In the genomic region with DNA sequence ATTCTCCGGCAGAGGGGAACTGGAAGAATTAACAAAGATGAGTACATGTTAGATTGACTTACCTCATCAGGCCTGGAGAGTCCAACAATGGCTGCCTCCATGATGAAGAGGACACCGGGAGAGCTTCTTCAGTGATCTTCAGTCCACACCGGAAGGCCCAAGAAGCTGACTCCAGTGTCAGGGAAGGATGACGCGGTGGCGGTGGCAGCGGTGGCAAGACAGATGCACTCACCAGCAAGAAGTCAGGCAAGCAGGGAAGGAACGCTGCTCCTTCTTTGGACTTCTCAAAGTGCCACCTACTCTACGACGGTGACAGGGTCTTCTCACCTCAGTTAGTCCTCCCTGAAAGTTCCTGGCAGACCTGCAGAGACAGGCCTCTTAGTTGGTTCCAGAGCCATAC, we compare ENCODE assay signal across 8 mouse cellular contexts. TPM values are rescaled to one million over a fixed set of nuclear protein-coding genes. Genes with fewer than 3 reads are reported as not detected.
DNase-seq lines count a peak whose midpoint lies in the region; ATAC-seq and TF ChIP-seq lines count a peak whose summit lies in the region.
"Not testable (repeated sequence)": the region's sequence is repeated elsewhere in the genome, so short reads cannot be mapped to it uniquely, and the experiment has no call there.

A gene (minus strand): TSS at position 101 of the 400 bp plus-strand sequence.

- not testable (repeated sequence) for ATAC-seq in granulocyte monocyte progenitor cell, adult 5-6 weeks (replicated peaks; ENCODE audit: poor library complexity, severe bottlenecking); limb, embryonic 12.5 days (ENCODE audit: insufficient number of reproducible peaks, insufficient read depth, low FRiP score, low TSS enrichment, low read depth); megakaryocyte-erythroid progenitor cell, adult 5-6 weeks (replicated peaks; ENCODE audit: low FRiP score, low TSS enrichment, poor library complexity, severe bottlenecking); stomach, embryonic 15.5 days (ENCODE audit: insufficient read depth, low FRiP score, low read depth)

- not testable (repeated sequence) for H3K4me3 ChIP-seq in embryonic fibroblast, embryonic 13.5 days (ENCODE audit: insufficient read depth, low read length); limb, embryonic 12.5 days (replicated peaks); stomach, embryonic 15.5 days (replicated peaks)

- DNase-seq in adrenal gland, postnatal 10 days; heart, postnatal 4 days; layer of hippocampus, adult 18-20 months (ENCODE audit: low spot score in 2 of 2): not testable (repeated sequence)

- not testable (repeated sequence) for H3K9ac ChIP-seq in limb, embryonic 12.5 days (replicated peaks); stomach, embryonic 15.5 days

- not testable (repeated sequence) for TF ChIP-seq CTCF in embryonic fibroblast, embryonic 13.5 days (IDR thresholded peaks at IDR 0.05; ENCODE audit: borderline replicate concordance, insufficient read depth, low read length)

- 94% methylated on average over 10 of the region's 10 CpGs for WGBS in limb, embryonic 12.5 days
- 97% methylated on average over 10 of the region's 10 CpGs for WGBS in stomach, embryonic 15.5 days

- H3K27ac ChIP-seq in embryonic fibroblast, embryonic 13.5 days (ENCODE audit: insufficient read depth, low read length); limb, embryonic 12.5 days; stomach, embryonic 15.5 days: not testable (repeated sequence)

- H3K36me3 ChIP-seq in limb, embryonic 12.5 days, result peaks cover 79% of the 10 kb centered on the region
- peaks cover 46% of the 10 kb centered on the region for H3K36me3 ChIP-seq in stomach, embryonic 15.5 days

- not testable (repeated sequence) for H3K4me2 ChIP-seq in limb, embryonic 12.5 days; stomach, embryonic 15.5 days

- not testable (repeated sequence) for H3K4me1 ChIP-seq in embryonic fibroblast, embryonic 13.5 days (ENCODE audit: control insufficient read depth, insufficient read depth, low read length); stomach, embryonic 15.5 days
- H3K4me1 ChIP-seq in limb, embryonic 12.5 days (replicated peaks), result peaks cover 11% of the 10 kb centered on the region

- TF ChIP-seq POLR2A in embryonic fibroblast, embryonic 13.5 days (IDR thresholded peaks at IDR 0.05; ENCODE audit: low read depth, low read length), result not testable (repeated sequence)

- not testable (repeated sequence) for H3K27me3 ChIP-seq in limb, embryonic 12.5 days; stomach, embryonic 15.5 days (replicated peaks)

- 0 out of 2 replicates have a peak, but pooled peaks cover 10% of the 10 kb centered on the region for H3K9me3 ChIP-seq in limb, embryonic 12.5 days
- not testable (repeated sequence) for H3K9me3 ChIP-seq in stomach, embryonic 15.5 days

RNA-seq across cellular contexts. Expression of the gene that starts here (rescaled TPM):
- total RNA-seq in adrenal gland, postnatal 10 days (2021), result 10 to 100 TPM; 20.5 to 21.6 TPM
- 18.1 and 24.1 TPM in 2 replicates for polyA plus RNA-seq in embryonic fibroblast, embryonic 13.5 days (2011; ENCODE audit: insufficient read length, low read depth, missing spikeins)
- total RNA-seq in granulocyte monocyte progenitor cell, adult 5-6 weeks (2014; fragmentation: Nextera tagmentation), result 12.5 and 22.8 TPM in 2 replicates
- total RNA-seq in granulocyte monocyte progenitor cell, adult 5-6 weeks (2017), result 22.8 and 26.0 TPM in 2 replicates
- total RNA-seq in heart, postnatal 4 days (2021), result 10 to 100 TPM; 16.2 to 17.3 TPM
- 10 to 100 TPM; 19.5 to 21.2 TPM for total RNA-seq in layer of hippocampus, adult 18-20 months (2021)
- polyA plus RNA-seq in limb, embryonic 12.5 days (2016; fragmentation: Nextera tagmentation; extraction: Ambion mirVana), result 32.0 and 32.2 TPM in 2 replicates
- total RNA-seq in megakaryocyte-erythroid progenitor cell, adult 5-6 weeks (2014; fragmentation: Nextera tagmentation), result 16.3 and 25.8 TPM in 2 replicates
- total RNA-seq in megakaryocyte-erythroid progenitor cell, adult 5-6 weeks (2017), result 21.5 and 42.9 TPM in 2 replicates
- 24.3 and 28.5 TPM in 2 replicates for polyA plus RNA-seq in stomach, embryonic 15.5 days (2015; fragmentation: Nextera tagmentation; extraction: Ambion mirVana)
